ENCODE assay signal across 11 mouse cellular contexts in genomic region chr6:112948416-112948815, GRCm38 (mm10). TPM values are rescaled to one million over a fixed set of nuclear protein-coding genes. Genes with fewer than 3 reads are reported as not detected.
DNase-seq lines count a peak whose midpoint lies in the region; ATAC-seq lines count a peak whose summit lies in the region.
"Had no signal": no experiment of that assay in that cellular context is flagged by ENCODE, and none has a peak within 500 bp of the region (broad histone marks: within the 10 kb centered on the region; RNA-seq: fewer than 3 reads in every experiment).

No protein-coding gene starts in this region.

- H3K9ac ChIP-seq in midbrain, embryonic 15.5 days: no peak overlapping the region
- H3K9ac ChIP-seq in hindbrain, embryonic 12.5 days: no peak overlapping the region
- H3K9ac ChIP-seq in stomach, embryonic 16.5 days (ENCODE audit: low read length): no peak overlapping the region
- H3K9ac ChIP-seq: heart, embryonic 15.5 days had no signal

- ATAC-seq in midbrain, embryonic 15.5 days (replicated peaks): no peak
- ATAC-seq in hindbrain, embryonic 12.5 days (ENCODE audit: low FRiP score): no peak
- no peak for ATAC-seq in stomach, embryonic 16.5 days (ENCODE audit: insufficient read depth, low FRiP score)

- no peak overlapping the region for H3K4me2 ChIP-seq in midbrain, embryonic 15.5 days
- H3K4me2 ChIP-seq in hindbrain, embryonic 12.5 days (replicated peaks): 0 out of 2 replicates have a peak overlapping the region, but pooled peaks have one; percentile 8
- no peak overlapping the region for H3K4me2 ChIP-seq in stomach, embryonic 16.5 days (ENCODE audit: low read depth, low read length)

- H3K4me1 ChIP-seq in midbrain, embryonic 10.5 days: peaks cover 61% of the 10 kb centered on the region
- peaks cover 30% of the 10 kb centered on the region for H3K4me1 ChIP-seq in midbrain, embryonic 15.5 days
- H3K4me1 ChIP-seq in hindbrain, embryonic 12.5 days: peaks cover 40% of the 10 kb centered on the region
- H3K4me1 ChIP-seq in stomach, embryonic 16.5 days (ENCODE audit: control insufficient read depth, insufficient read depth, low read length): peaks cover 26% of the 10 kb centered on the region

- DNase-seq in cerebellum, adult 8-10 months: peak; percentile 8
- no peak for DNase-seq in cerebellum, adult 11-12 months
- DNase-seq in midbrain, embryonic 10.5 days (ENCODE audit: low spot score): no peak
- DNase-seq in lung, postnatal 25 days (ENCODE audit: low spot score): no peak
- no peak for DNase-seq in kidney, adult 18-20 months
- DNase-seq: cerebellum, postnatal 10 days; kidney, adult 8-10 months had no signal

- H3K9me3 ChIP-seq in midbrain, embryonic 10.5 days (replicated peaks): no peaks in the 10 kb centered on the region
- H3K9me3 ChIP-seq in midbrain, embryonic 15.5 days: no peaks in the 10 kb centered on the region
- no peaks in the 10 kb centered on the region for H3K9me3 ChIP-seq in hindbrain, embryonic 12.5 days (replicated peaks)
- H3K9me3 ChIP-seq in stomach, embryonic 16.5 days (replicated peaks; ENCODE audit: control insufficient read depth, low read length): no peaks in the 10 kb centered on the region
- H3K9me3 ChIP-seq: heart, embryonic 15.5 days had no signal

- 66% methylated on average over 2 of the region's 2 CpGs for WGBS in midbrain, embryonic 10.5 days
- 79% methylated on average over 2 of the region's 2 CpGs for WGBS in midbrain, embryonic 15.5 days
- 73% methylated on average over 2 of the region's 2 CpGs for WGBS in hindbrain, embryonic 12.5 days
- WGBS in stomach, embryonic 16.5 days: 81% methylated on average over 2 of the region's 2 CpGs

- H3K36me3 ChIP-seq in midbrain, embryonic 10.5 days: peaks cover 9% of the 10 kb centered on the region
- H3K36me3 ChIP-seq in midbrain, embryonic 15.5 days (replicated peaks): no peaks in the 10 kb centered on the region
- no peaks in the 10 kb centered on the region for H3K36me3 ChIP-seq in hindbrain, embryonic 12.5 days
- H3K36me3 ChIP-seq in stomach, embryonic 16.5 days (ENCODE audit: control insufficient read depth, insufficient read depth, low read length): no peaks in the 10 kb centered on the region
- H3K36me3 ChIP-seq: heart, embryonic 15.5 days had no signal

- H3K27ac ChIP-seq in midbrain, embryonic 10.5 days (replicated peaks): peak overlapping the region; percentile 95
- H3K27ac ChIP-seq in midbrain, embryonic 15.5 days: no peak overlapping the region
- H3K27ac ChIP-seq in hindbrain, embryonic 12.5 days: 0 out of 2 replicates have a peak overlapping the region, but pooled peaks have one; percentile 94
- H3K27ac ChIP-seq in stomach, embryonic 16.5 days (ENCODE audit: low read length): peak overlapping the region; percentile 66

- H3K27me3 ChIP-seq in midbrain, embryonic 10.5 days (ENCODE audit: low read depth, poor library complexity, severe bottlenecking): no peaks in the 10 kb centered on the region
- no peaks in the 10 kb centered on the region for H3K27me3 ChIP-seq in midbrain, embryonic 15.5 days (replicated peaks)
- H3K27me3 ChIP-seq in hindbrain, embryonic 12.5 days: no peaks in the 10 kb centered on the region
- no peaks in the 10 kb centered on the region for H3K27me3 ChIP-seq in stomach, embryonic 16.5 days (ENCODE audit: control insufficient read depth, insufficient read depth, low read length)

- peak overlapping the region; percentile 91; the same call in 1 of the 2 replicates for H3K4me3 ChIP-seq in midbrain, embryonic 10.5 days
- H3K4me3 ChIP-seq in midbrain, embryonic 15.5 days: no peak overlapping the region
- H3K4me3 ChIP-seq in hindbrain, embryonic 12.5 days: no peak overlapping the region
- no peak overlapping the region for H3K4me3 ChIP-seq in stomach, embryonic 16.5 days (replicated peaks; ENCODE audit: low read length)

RNA-seq across cellular contexts. Expression of gene Srgap3, which starts 1.4 kb away (rescaled TPM):
- 30.9 and 44.7 TPM in 2 replicates for polyA plus RNA-seq in midbrain, embryonic 10.5 days (2016; fragmentation: Nextera tagmentation; extraction: Ambion mirVana)
- polyA plus RNA-seq in midbrain, embryonic 15.5 days (2015; fragmentation: Nextera tagmentation; extraction: Ambion mirVana): 39.7 and 44.6 TPM in 2 replicates
- polyA plus RNA-seq in hindbrain, embryonic 12.5 days (2016; fragmentation: Nextera tagmentation; extraction: Ambion mirVana): 44.8 and 48.9 TPM in 2 replicates
- 6.0 and 6.9 TPM in 2 replicates for polyA plus RNA-seq in stomach, embryonic 16.5 days (2015; fragmentation: Nextera tagmentation; extraction: Ambion mirVana)
